Mouse (Mus musculus) forebrain, postnatal 0 days (tissue): ENCODE data around the gene Smim27. TPM values are rescaled to one million over a fixed set of nuclear protein-coding genes. Genes with fewer than 3 reads are reported as not detected.

Experiments
- ATAC-seq: fragments of 200-750 bp; cut with Nextera tagmentation; 2 replicates; pipeline ENCODE4 v1.8.0; 2017; ENCODE audit warnings: mild to moderate bottlenecking, moderate library complexity
- DNase-seq: peaks from one replicate; pipeline ENCODE4 v3.0.0-alpha.2; 2015
- H3K27ac ChIP-seq: fragments of 300-500 bp; sonication (generic); 2 replicates; pipeline ENCODE4 v1.5.1; 2014; ENCODE audit warnings: low read depth, mild to moderate bottlenecking, antibody characterized with exemption, low read length, moderate library complexity, mixed read lengths
- H3K27me3 ChIP-seq: fragments of 300-500 bp; sonication (generic); 2 replicates; pipeline ENCODE4 v1.6.1; 2014; ENCODE audit warnings: mild to moderate bottlenecking, low read length, mixed read lengths; ENCODE audit not compliant: insufficient read depth
- H3K36me3 ChIP-seq: fragments of 300-500 bp; sonication (generic); 2 replicates; pipeline ENCODE4 v1.6.1; 2014; ENCODE audit warnings: mild to moderate bottlenecking, moderate library complexity; ENCODE audit not compliant: insufficient read depth
- H3K4me1 ChIP-seq: fragments of 300-500 bp; sonication (generic); 2 replicates; pipeline ENCODE4 v1.6.1; 2014; ENCODE audit warnings: antibody characterized with exemption; ENCODE audit not compliant: insufficient read depth
- H3K4me2 ChIP-seq: fragments of 300-500 bp; sonication (generic); 2 replicates; pipeline ENCODE4 v1.6.1; 2014; ENCODE audit warnings: low read depth, mild to moderate bottlenecking, moderate library complexity
- H3K4me3 ChIP-seq: fragments of 300-500 bp; sonication (generic); 2 replicates; pipeline ENCODE4 v1.5.1; 2014; ENCODE audit warnings: low read depth, low read length, mixed read lengths
- H3K9ac ChIP-seq: fragments of 300-500 bp; sonication (generic); 2 replicates; pipeline ENCODE4 v1.6.1; 2014; ENCODE audit warnings: mild to moderate bottlenecking
- H3K9me3 ChIP-seq: fragments of 300-500 bp; sonication (generic); 2 replicates; pipeline ENCODE4 v1.6.1; 2016; ENCODE audit warnings: low read length
- CTCF ChIP-seq: sonication (generic); IDR thresholded peaks from 2 replicates; pipeline ENCODE4 v1.5.1; 2016; ENCODE audit warnings: antibody characterized with exemption, control low read depth, low read depth
- WGBS: fragments of 180-500 bp; shearing (Covaris S2); extraction: QIAGEN DNeasy Blood & Tissue Kit; methylation state at CpG from one replicate; pipeline ENCODE4 v1.1.7; 2014; 5-methylcytosine and 5-hydroxymethylcytosine counted together
- polyA plus RNA-seq: library from polyadenylated mRNA; unstranded; fragments of >200 nt; fragmentation: Nextera tagmentation; extraction: Ambion mirVana; gene quantifications from 2 replicates; pipeline ENCODE4 v1.2.1, GENCODE M21; 2015
- total RNA-seq: library from RNA; depleted of rRNA; stranded (reverse); fragments of >200 nt; gene quantifications from 2 replicates; pipeline ENCODE4 v1.2.3, GENCODE M21; 2014

Gene Smim27
- total and polyA plus RNA-seq, 2 experiments from 2014 or later, result 3.8 to 17.0 TPM

GRCm38 (mm10) chr4:40239409-40240271, 29.7 kb upstream of the Smim27 start, which contains the start of gene Ddx58:
Gene Ddx58, minus strand, starts transcription at chr4:40239828.
- no peak within 1 kb of the TSS; the same call in 1 of the 2 replicates for H3K27ac ChIP-seq
- 3% methylated on average over 32 of the region's 35 CpGs for WGBS
- ATAC-seq, result no peak; the same call in 1 of the 2 replicates
- H3K36me3 ChIP-seq, result no peaks in the 10 kb centered on the region
- H3K9me3 ChIP-seq, result no peaks in the 10 kb centered on the region
- no peak for TF ChIP-seq CTCF
- peak within 1 kb of the TSS; percentile 64 for H3K4me2 ChIP-seq
- no peaks in the 10 kb centered on the region for H3K27me3 ChIP-seq
- DNase-seq, result peak; percentile 24
- H3K9ac ChIP-seq, result peak within 1 kb of the TSS; percentile 42; the same call in 1 of the 2 replicates
- H3K4me3 ChIP-seq, result peak within 1 kb of the TSS; percentile 40
- peaks cover 5% of the 10 kb centered on the region; the same call in 1 of the 2 replicates for H3K4me1 ChIP-seq

GRCm38 (mm10) chr4:40240272-40240744, 29.1 kb upstream of the Smim27 start:
- DNase-seq, result no peak
- Histone ChIP-seq H3K4me2 (peak overlapping the region; percentile 64), H3K9ac (no peak overlapping the region), H3K27ac (no peak overlapping the region), H3K27me3 (no peaks in the 10 kb centered on the region), H3K4me1 (peaks cover 5% of the 10 kb centered on the region; the same call in 1 of the 2 replicates), H3K36me3 (no peaks in the 10 kb centered on the region), H3K4me3 (peak overlapping the region; percentile 40; the same call in 1 of the 2 replicates), H3K9me3 (no peaks in the 10 kb centered on the region)
- no peak for ATAC-seq
- no peak for TF ChIP-seq CTCF
- 58% methylated on average over 5 of the region's 5 CpGs for WGBS

GRCm38 (mm10) chr4:40241928-40242327, 27.5 kb upstream of the Smim27 start:
- DNase-seq (no peak), ATAC-seq (no peak)
- Histone ChIP-seq H3K4me3 (no peak overlapping the region), H3K9me3 (no peaks in the 10 kb centered on the region), H3K36me3 (no peaks in the 10 kb centered on the region), H3K27ac (no peak overlapping the region), H3K4me1 (peaks cover 5% of the 10 kb centered on the region; the same call in 1 of the 2 replicates), H3K9ac (no peak overlapping the region), H3K4me2 (no peak overlapping the region), H3K27me3 (no peaks in the 10 kb centered on the region)
- TF ChIP-seq CTCF, result no peak
- WGBS, result 61% methylated on average over 6 of the region's 6 CpGs

- WGBS, result 75% methylated on average over 4 of the region's 4 CpGs
- ATAC-seq (no peak), DNase-seq (no peak)
- TF ChIP-seq CTCF, result no peak
- Histone ChIP-seq H3K9ac (no peak overlapping the region), H3K27me3 (no peaks in the 10 kb centered on the region), H3K4me3 (no peak overlapping the region), H3K27ac (no peak overlapping the region), H3K36me3 (no peaks in the 10 kb centered on the region), H3K4me2 (no peak overlapping the region), H3K4me1 (peaks cover 5% of the 10 kb centered on the region; the same call in 1 of the 2 replicates), H3K9me3 (no peaks in the 10 kb centered on the region)
These were observed 26.4 kb upstream of the Smim27 start for GRCm38 (mm10) chr4:40243006-40243405.

- Histone ChIP-seq H3K27me3 (no peaks in the 10 kb centered on the region), H3K36me3 (no peaks in the 10 kb centered on the region), H3K9me3 (no peaks in the 10 kb centered on the region), H3K9ac (no peak overlapping the region), H3K4me3 (no peak overlapping the region), H3K27ac (no peak overlapping the region), H3K4me1 (no peaks in the 10 kb centered on the region), H3K4me2 (no peak overlapping the region)
- DNase-seq, result no peak
- TF ChIP-seq CTCF, result no peak
- 83% methylated on average over 8 of the region's 8 CpGs for WGBS
- ATAC-seq, result no peak
These were observed 25.3 kb upstream of the Smim27 start for GRCm38 (mm10) chr4:40244035-40244434.

- H3K27me3 ChIP-seq, result no peaks in the 10 kb centered on the region
- no peak for ATAC-seq
- H3K9ac ChIP-seq, result no peak overlapping the region
- no peaks in the 10 kb centered on the region for H3K4me1 ChIP-seq
- WGBS, result 91% methylated on average over 5 of the region's 5 CpGs
- no peak overlapping the region for H3K4me2 ChIP-seq
- no peak overlapping the region for H3K27ac ChIP-seq
- TF ChIP-seq CTCF, result no peak
- H3K9me3 ChIP-seq, result no peaks in the 10 kb centered on the region
- no peak for DNase-seq
- no peak overlapping the region for H3K4me3 ChIP-seq
- H3K36me3 ChIP-seq, result no peaks in the 10 kb centered on the region
These were observed 18.4 kb upstream of the Smim27 start for GRCm38 (mm10) chr4:40250984-40251383.

- Histone ChIP-seq H3K27ac (no peak overlapping the region), H3K36me3 (no peaks in the 10 kb centered on the region), H3K9me3 (no peaks in the 10 kb centered on the region), H3K4me1 (no peaks in the 10 kb centered on the region), H3K4me2 (no peak overlapping the region), H3K9ac (no peak overlapping the region), H3K4me3 (no peak overlapping the region), H3K27me3 (no peaks in the 10 kb centered on the region)
- TF ChIP-seq CTCF, result no peak
- WGBS, result 55% methylated on average over 2 of the region's 2 CpGs
- DNase-seq (no peak), ATAC-seq (no peak)
These were observed 15.6 kb upstream of the Smim27 start for GRCm38 (mm10) chr4:40253766-40254165.
